Mouse (Mus musculus): ENCODE measurements around the gene Gm33543.

Gene Gm33543

DNA sequence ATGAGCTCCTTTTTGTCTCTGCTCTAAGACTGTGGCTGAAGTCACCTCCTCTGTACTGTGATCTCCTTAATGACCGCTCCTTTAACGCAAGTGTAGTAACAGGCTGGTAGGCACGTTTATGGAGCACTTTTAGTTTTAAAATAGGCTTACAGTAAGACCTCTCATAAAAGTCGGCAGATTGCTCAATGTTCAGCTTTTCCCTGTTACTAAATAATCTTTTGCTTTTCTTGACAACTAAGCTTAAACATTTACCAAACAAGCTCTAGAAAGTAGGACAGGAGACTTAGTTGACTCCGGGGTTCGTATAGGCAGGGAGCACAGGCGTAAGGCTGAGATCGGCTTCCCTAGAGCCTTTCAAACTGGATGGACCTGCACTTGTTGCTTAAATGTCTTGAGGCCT lies 64.1 kb downstream of the Gm33543 start:
- no peak for DNase-seq (ENCODE audit: low read depth)

DNA sequence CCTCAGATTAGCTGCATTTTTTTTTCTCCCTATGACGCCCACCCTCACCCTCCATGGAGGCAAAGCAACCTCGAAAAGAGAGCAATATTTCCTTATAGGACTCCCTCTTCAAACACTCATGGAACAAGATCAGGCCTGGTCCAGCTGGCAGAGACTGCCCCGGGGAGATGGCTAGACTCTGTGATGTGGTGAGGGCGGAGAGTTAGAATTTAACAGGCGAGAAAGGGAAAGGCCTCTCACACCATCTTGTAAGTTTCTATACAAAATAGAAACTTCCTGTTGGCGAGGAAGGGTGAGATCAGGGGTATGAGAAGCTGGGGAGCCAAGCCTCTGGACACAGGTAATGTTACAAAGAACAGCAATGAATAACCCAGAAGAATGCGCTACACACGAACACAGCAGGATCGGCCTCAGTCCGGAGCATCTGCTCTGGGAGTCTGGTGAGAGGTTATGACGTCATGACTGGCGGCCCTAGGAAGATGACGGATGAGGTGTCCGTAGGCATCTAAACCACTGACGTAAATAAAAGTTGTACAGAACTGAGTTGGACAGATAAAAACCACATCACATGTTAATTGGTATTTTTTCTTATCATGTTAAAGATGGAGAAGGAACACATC lies 64.9 kb downstream of the Gm33543 start:
- no peak for DNase-seq (ENCODE audit: low read depth)

DNA sequence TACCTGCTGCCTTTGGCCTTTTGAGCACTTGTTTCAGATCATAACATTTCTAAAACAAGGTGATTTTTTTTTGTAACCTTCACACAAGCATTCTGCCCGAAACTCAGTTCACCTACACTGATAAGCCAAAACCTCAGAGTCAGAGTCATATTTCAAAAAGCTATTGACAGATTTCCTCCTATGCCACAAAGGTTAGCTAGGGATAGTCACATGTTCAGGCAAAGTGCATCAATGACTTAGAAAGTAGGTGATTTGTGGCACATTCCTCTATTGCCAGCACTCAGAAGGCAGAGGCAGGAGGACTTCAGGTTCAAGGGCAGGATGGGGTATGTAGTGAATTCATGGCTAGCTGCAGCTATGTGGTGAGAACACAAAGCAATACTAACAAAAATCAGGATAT lies 65.7 kb downstream of the Gm33543 start:
- DNase-seq (ENCODE audit: low read depth), result no peak

DNA sequence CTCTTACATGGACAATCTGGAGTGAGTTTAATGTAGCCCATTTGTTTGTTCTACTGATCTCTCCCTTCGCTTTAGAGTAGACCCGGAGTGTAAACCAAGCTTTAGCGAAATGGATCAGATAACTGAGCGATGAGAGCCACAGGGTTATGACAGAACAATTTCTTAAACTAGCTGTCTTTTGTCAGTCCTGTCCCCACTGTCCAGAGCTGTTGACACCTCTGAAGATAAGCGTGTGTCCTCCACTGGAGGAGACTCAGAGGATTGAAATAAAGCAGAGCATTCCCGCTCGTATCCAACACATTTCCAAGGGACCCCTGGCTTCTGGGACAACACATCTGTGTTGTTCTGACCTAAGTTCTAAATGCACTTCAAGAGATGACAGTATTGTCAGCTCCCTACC lies 67.9 kb downstream of the Gm33543 start:
- no peak for DNase-seq (ENCODE audit: low read depth)

DNA sequence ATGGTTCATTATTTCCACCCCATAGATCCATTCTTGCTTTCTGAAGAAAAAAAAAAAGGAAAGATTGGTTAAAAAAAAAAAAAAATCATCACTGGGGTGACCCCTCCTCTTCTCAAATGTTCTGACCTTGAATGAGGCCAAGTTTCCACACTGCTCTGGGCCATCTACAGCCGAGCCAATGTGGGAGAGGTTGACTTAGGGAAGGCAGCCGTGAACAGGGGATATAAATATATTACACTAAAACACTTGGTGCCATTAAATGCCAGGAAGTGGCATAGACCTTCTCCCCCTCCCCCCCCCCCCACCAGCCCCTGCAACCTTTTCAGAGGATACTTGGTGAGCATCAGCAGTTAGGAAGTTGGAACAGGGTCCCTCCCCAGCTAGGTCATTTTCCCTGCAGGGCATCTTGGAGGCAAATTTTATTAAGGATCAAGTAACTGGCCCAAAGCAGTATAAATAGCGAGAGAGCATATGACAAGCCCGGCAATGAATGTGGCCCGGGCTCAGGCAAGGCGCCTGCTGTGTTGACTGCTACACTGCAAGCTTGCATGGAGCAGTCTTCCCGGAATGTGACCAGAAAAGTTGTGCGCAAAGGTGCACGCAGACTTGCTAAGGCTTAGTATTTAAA lies 68.6 kb downstream of the Gm33543 start:
- no peak for DNase-seq (ENCODE audit: low read depth)

Data from naive thymus-derived CD4-positive, alpha-beta T cell, adult 2 months (primary cell).